Mouse (Mus musculus) liver, embryonic 13.5 days (tissue): ENCODE results near the gene Rwdd4a. TPM values are rescaled to one million over a fixed set of nuclear protein-coding genes. Genes with fewer than 3 reads are reported as not detected.

Experiments
- ATAC-seq: fragments of 200-750 bp; cut with Nextera tagmentation; 2 replicates; pipeline ENCODE4 v1.8.0; 2017; ENCODE audit warnings: low read depth, mild to moderate bottlenecking, moderate number of reproducible peaks, moderate library complexity
- DNase-seq: peaks from one replicate; pipeline ENCODE4 v3.0.0; 2022
- H3K27ac ChIP-seq: fragments of 300-500 bp; sonication (generic); 2 replicates; pipeline ENCODE4 v1.5.1; 2015; ENCODE audit warnings: moderate library complexity, mild to moderate bottlenecking, inconsistent platforms
- H3K27me3 ChIP-seq: fragments of 300-500 bp; sonication (generic); 2 replicates; pipeline ENCODE4 v1.6.1; 2015; ENCODE audit warnings: mild to moderate bottlenecking, inconsistent platforms
- H3K36me3 ChIP-seq: fragments of 300-500 bp; sonication (generic); 2 replicates; pipeline ENCODE4 v1.6.1; 2015; ENCODE audit warnings: mild to moderate bottlenecking, inconsistent platforms
- H3K4me1 ChIP-seq: fragments of 300-500 bp; sonication (generic); replicated peaks from 2 replicates; pipeline ENCODE4 v1.6.1; 2015; ENCODE audit warnings: inconsistent platforms
- H3K4me2 ChIP-seq: fragments of 300-500 bp; sonication (generic); 2 replicates; pipeline ENCODE4 v1.6.1; 2015; ENCODE audit warnings: inconsistent platforms, mild to moderate bottlenecking, moderate library complexity
- H3K4me3 ChIP-seq: fragments of 300-500 bp; sonication (generic); replicated peaks from 2 replicates; pipeline ENCODE4 v1.5.1; 2015; ENCODE audit warnings: mild to moderate bottlenecking, inconsistent platforms
- H3K9ac ChIP-seq: fragments of 300-500 bp; sonication (generic); 2 replicates; pipeline ENCODE4 v1.6.1; 2015; ENCODE audit warnings: mild to moderate bottlenecking, inconsistent platforms
- H3K9me3 ChIP-seq: fragments of 300-500 bp; sonication (generic); replicated peaks from 2 replicates; pipeline ENCODE4 v1.6.1; 2016; ENCODE audit warnings: inconsistent platforms
- WGBS: fragments of 180-500 bp; shearing (Covaris S2); methylation state at CpG from one replicate; pipeline ENCODE4 v1.1.7; 2015; ENCODE audit not compliant: insufficient replicate concordance; 5-methylcytosine and 5-hydroxymethylcytosine counted together
- polyA plus RNA-seq: library from polyadenylated mRNA; unstranded; fragments of >200 nt; fragmentation: Nextera tagmentation; extraction: Ambion mirVana; gene quantifications from 2 replicates; pipeline ENCODE4 v1.2.1, GENCODE M21; 2015

Gene Rwdd4a
- polyA plus RNA-seq, 1 experiment from 2014 or later, result 30.5 TPM

GRCm38 (mm10) chr8:47538323-47538722 lies 4.9 kb downstream of the Rwdd4a start:
- no peak overlapping the region for H3K4me2 ChIP-seq
- no peak overlapping the region for H3K4me3 ChIP-seq
- no peak overlapping the region for H3K9ac ChIP-seq
- H3K4me1 ChIP-seq, result peaks cover 15% of the 10 kb centered on the region
- no peak overlapping the region for H3K27ac ChIP-seq
- peaks cover 29% of the 10 kb centered on the region for H3K36me3 ChIP-seq
- no peaks in the 10 kb centered on the region for H3K27me3 ChIP-seq
- ATAC-seq, result no peak
- 77% methylated on average over 4 of the region's 4 CpGs for WGBS
- DNase-seq, result no peak
- H3K9me3 ChIP-seq, result no peaks in the 10 kb centered on the region

DNA sequence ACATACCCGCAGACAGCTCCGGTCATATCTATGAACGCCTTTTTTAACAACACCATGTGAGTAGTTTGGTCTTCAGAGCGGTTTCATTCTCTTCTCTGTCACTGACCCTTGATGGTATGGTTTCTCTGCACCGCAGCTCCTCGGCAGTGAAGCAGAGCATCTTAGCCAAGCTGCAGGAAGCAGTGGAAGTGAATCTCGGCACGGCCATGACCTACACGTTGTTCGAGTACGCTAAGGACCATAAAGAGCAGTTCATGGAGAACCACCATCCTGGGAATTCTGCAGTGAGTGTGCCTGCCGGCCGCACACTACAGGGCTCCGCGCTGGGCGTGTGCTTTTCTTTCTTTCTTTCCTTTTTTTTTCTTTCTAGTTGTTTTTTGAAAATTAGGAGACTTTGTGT lies 9.3 kb downstream of the Rwdd4a start:
- H3K4me1 ChIP-seq, result no peaks in the 10 kb centered on the region
- H3K27me3 ChIP-seq, result no peaks in the 10 kb centered on the region
- H3K9me3 ChIP-seq, result no peaks in the 10 kb centered on the region
- ATAC-seq (no peak), DNase-seq (no peak)
- no peak overlapping the region for H3K9ac ChIP-seq
- no peak overlapping the region for H3K4me3 ChIP-seq
- WGBS, result 87% methylated on average over 16 of the region's 16 CpGs
- H3K27ac ChIP-seq, result no peak overlapping the region
- no peak overlapping the region for H3K4me2 ChIP-seq
- H3K36me3 ChIP-seq, result peaks cover 62% of the 10 kb centered on the region

DNA sequence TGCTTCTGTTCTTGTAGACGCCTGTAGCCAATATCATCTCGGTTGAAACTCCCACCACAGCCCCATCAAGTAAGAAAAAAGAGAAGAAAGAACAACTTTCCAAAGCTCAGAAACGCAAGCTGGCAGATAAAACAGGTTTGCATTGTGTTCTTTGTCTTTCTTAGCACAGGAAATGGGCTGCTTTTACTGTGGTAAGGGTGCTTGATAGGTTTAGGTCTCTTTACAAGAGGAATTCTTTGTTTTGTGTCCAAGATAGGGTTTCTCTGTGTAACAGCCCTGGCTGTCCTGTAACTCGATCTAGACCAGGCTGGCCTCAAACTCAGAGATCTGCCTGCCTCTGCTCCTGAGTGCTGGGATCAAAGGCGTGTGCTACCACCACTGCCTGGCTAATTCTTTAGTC lies 10.6 kb downstream of the Rwdd4a start:
- DNase-seq, result no peak
- no peak overlapping the region for H3K4me3 ChIP-seq
- no peaks in the 10 kb centered on the region for H3K27me3 ChIP-seq
- H3K4me2 ChIP-seq, result no peak overlapping the region
- no peak for ATAC-seq
- H3K36me3 ChIP-seq, result peaks cover 65% of the 10 kb centered on the region
- no peaks in the 10 kb centered on the region for H3K9me3 ChIP-seq
- no peaks in the 10 kb centered on the region for H3K4me1 ChIP-seq
- no peak overlapping the region for H3K9ac ChIP-seq
- no peak overlapping the region for H3K27ac ChIP-seq
- WGBS, result 78% methylated on average over 5 of the region's 5 CpGs

DNA sequence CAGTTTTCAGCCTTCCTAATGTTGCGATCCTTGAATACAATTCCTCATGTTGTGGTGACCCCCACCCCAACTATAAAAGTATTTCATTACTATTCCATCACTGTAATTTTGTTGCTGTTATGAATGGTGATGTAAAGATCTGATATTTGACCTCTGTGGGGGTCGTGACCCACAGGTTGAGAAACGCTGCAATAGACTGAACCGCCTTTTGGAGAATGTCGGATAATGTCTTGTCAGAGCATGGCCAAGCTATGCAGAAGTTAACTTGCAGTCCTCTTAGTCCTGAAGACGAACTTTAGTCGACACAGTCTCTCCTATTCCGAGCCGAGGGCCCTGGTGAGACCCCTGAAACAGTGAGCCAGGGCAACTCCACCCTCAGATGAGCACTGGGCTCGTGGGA lies 13.6 kb downstream of the Rwdd4a start:
- no peak for DNase-seq
- no peak overlapping the region for H3K27ac ChIP-seq
- H3K9ac ChIP-seq, result no peak overlapping the region
- ATAC-seq, result no peak
- no peaks in the 10 kb centered on the region for H3K4me1 ChIP-seq
- H3K4me3 ChIP-seq, result no peak overlapping the region
- H3K9me3 ChIP-seq, result no peaks in the 10 kb centered on the region
- peaks cover 79% of the 10 kb centered on the region for H3K36me3 ChIP-seq
- 88% methylated on average over 10 of the region's 10 CpGs for WGBS
- no peak overlapping the region for H3K4me2 ChIP-seq
- H3K27me3 ChIP-seq, result no peaks in the 10 kb centered on the region

DNA sequence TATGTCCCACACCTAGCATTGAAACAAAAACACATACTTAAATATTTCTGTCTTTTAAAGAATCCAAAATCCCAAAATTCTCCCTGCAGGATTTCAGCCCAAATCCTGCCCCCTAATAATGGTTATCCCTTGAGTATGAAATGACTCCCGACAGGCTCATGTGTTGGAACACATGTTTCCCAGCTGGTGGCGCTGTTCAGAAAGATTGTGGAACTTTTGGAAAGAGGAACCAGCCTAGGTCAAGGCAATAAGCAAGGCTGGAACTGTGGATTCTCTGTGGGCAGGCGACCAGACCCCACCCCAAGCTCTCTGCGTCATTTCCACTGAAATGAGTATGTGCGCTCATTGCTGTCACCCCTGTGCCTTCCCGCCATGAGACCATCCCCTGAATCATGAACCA lies 20.1 kb downstream of the Rwdd4a start:
- DNase-seq, result no peak
- Histone ChIP-seq H3K9ac (no peak overlapping the region), H3K4me1 (no peaks in the 10 kb centered on the region; the same call in 1 of the 2 replicates)

GRCm38 (mm10) chr8:47556446-47556845 lies 23.0 kb downstream of the Rwdd4a start:
- H3K9ac ChIP-seq, result no peak overlapping the region
- no peak overlapping the region for H3K27ac ChIP-seq
- no peak overlapping the region for H3K4me2 ChIP-seq
- H3K9me3 ChIP-seq, result no peaks in the 10 kb centered on the region
- ATAC-seq (no peak), DNase-seq (no peak)
- 57% methylated on average over 7 of the region's 7 CpGs for WGBS
- no peaks in the 10 kb centered on the region; the same call in 1 of the 2 replicates for H3K4me1 ChIP-seq
- H3K36me3 ChIP-seq, result peaks cover 8% of the 10 kb centered on the region
- H3K27me3 ChIP-seq, result no peaks in the 10 kb centered on the region
- no peak overlapping the region for H3K4me3 ChIP-seq

More for the DNA sequence above, 20.1 kb downstream of the Rwdd4a start:
- no peaks in the 10 kb centered on the region for H3K27me3 ChIP-seq
- no peaks in the 10 kb centered on the region for H3K9me3 ChIP-seq
- 77% methylated on average over 6 of the region's 6 CpGs for WGBS
- no peak overlapping the region for H3K4me2 ChIP-seq
- H3K27ac ChIP-seq, result no peak overlapping the region
- H3K36me3 ChIP-seq, result peaks cover 33% of the 10 kb centered on the region
- ATAC-seq, result no peak
- H3K4me3 ChIP-seq, result no peak overlapping the region

GRCm38 (mm10) chr8:47558274-47558673 lies 24.8 kb downstream of the Rwdd4a start:
- H3K27me3 ChIP-seq, result no peaks in the 10 kb centered on the region
- H3K9me3 ChIP-seq, result no peaks in the 10 kb centered on the region
- no peaks in the 10 kb centered on the region; the same call in 1 of the 2 replicates for H3K4me1 ChIP-seq
- 60% methylated on average over 7 of the region's 7 CpGs for WGBS
- H3K4me3 ChIP-seq, result no peak overlapping the region
- no peak overlapping the region for H3K27ac ChIP-seq
- H3K9ac ChIP-seq, result no peak overlapping the region
- peaks cover 3% of the 10 kb centered on the region for H3K36me3 ChIP-seq
- DNase-seq (no peak), ATAC-seq (peak; percentile 36; the same call in 1 of the 2 replicates)
- no peak overlapping the region for H3K4me2 ChIP-seq

DNA sequence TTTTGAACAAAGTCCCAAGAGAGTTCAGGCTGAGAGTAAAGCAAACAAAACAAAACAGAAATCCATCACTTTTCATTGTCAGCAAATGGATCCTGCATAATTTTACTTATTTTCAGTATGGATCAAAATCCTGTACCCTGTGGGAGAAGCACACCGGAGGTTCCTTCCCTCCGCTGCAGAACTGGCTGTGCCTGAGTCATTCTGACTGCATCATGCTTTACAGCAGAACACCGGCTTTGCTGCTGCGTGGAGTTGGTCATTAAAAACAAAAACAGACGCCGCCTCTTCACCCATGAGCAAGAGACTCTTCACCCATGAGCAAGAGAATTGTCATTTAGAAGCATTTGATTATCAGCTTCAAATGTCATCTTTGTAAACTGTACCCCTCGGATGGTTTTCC lies 27.3 kb downstream of the Rwdd4a start:
- H3K4me3 ChIP-seq, result no peak overlapping the region
- no peaks in the 10 kb centered on the region for H3K9me3 ChIP-seq
- no peaks in the 10 kb centered on the region; the same call in 1 of the 2 replicates for H3K4me1 ChIP-seq
- H3K36me3 ChIP-seq, result no peaks in the 10 kb centered on the region
- WGBS, result 78% methylated on average over 7 of the region's 7 CpGs
- DNase-seq (no peak), ATAC-seq (no peak)
- no peak overlapping the region for H3K4me2 ChIP-seq
- no peak overlapping the region for H3K9ac ChIP-seq
- H3K27me3 ChIP-seq, result no peaks in the 10 kb centered on the region
- no peak overlapping the region for H3K27ac ChIP-seq

DNA sequence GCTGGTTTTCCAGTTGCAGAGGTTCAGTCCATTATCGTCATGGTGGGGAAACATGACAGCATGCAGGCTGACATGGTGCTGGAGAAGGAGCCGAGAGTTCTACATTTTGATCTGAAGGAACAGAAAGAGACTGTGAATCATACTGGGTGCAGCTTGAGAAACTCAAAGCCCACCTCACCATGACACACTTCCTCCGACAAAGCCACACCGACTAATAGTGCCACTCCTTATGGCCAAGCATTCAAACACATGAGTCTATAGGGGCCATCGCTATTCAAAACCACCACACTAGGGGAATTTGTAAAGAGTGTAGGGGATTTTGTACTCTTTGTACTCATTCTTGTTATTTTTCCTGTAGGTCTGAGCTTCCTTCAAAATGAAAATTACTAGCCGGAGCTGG lies 33.1 kb downstream of the Rwdd4a start:
- H3K9ac ChIP-seq, result no peak overlapping the region
- H3K4me3 ChIP-seq, result no peak overlapping the region
- H3K36me3 ChIP-seq, result no peaks in the 10 kb centered on the region
- 83% methylated on average over 6 of the region's 6 CpGs for WGBS
- no peaks in the 10 kb centered on the region for H3K9me3 ChIP-seq
- H3K27ac ChIP-seq, result no peak overlapping the region
- no peaks in the 10 kb centered on the region for H3K4me1 ChIP-seq
- ATAC-seq (no peak), DNase-seq (no peak)
- no peaks in the 10 kb centered on the region for H3K27me3 ChIP-seq
- no peak overlapping the region for H3K4me2 ChIP-seq

DNA sequence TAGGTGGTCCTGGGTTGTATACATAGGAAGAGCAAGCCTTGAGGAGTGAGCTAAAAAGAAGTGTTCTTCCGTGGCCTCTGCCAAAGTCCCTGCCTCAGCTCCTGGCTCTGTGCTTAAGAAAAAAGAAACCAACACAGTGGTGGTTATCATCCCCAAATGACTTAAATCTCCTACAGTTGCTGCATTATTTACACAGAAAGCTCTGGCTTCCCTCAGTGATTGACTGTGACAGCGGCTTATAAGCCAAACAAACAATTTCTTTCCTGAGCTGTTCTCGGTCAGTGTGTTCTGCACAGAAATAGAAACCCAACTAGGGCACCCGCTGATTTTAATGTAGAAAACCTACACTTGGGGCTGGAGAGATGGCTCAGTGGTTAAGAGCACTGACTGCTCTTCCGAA lies 34.6 kb downstream of the Rwdd4a start:
- no peak for ATAC-seq

DNA sequence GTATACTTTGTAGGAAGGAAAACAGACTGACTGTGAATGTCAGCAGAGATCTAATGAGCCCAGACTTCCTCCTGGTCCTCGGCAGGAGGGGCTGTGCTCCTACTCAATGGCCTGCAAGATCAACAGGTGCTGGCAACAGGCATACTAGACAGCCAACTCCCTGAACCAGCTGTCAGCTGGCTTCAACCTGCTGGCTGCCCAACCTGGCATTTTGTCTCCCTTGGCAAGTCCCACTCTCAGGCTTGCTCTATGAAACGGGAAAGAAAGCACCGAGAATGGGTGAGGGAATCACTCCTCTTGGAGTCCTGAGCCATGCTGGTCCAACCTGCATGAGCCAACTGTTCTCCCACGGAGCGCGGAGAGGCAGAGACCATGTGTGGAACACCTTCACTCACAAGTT lies 36.7 kb downstream of the Rwdd4a start:
- 67% methylated on average over 6 of the region's 6 CpGs for WGBS

More for the DNA sequence above, 34.6 kb downstream of the Rwdd4a start:
- H3K9ac ChIP-seq, result no peak overlapping the region
- no peaks in the 10 kb centered on the region for H3K4me1 ChIP-seq
- no peak overlapping the region for H3K4me2 ChIP-seq
- H3K9me3 ChIP-seq, result no peaks in the 10 kb centered on the region
- DNase-seq, result no peak
- H3K36me3 ChIP-seq, result no peaks in the 10 kb centered on the region
- no peak overlapping the region for H3K4me3 ChIP-seq
- WGBS, result 70% methylated on average over 5 of the region's 5 CpGs
- H3K27me3 ChIP-seq, result no peaks in the 10 kb centered on the region
- no peak overlapping the region for H3K27ac ChIP-seq

DNA sequence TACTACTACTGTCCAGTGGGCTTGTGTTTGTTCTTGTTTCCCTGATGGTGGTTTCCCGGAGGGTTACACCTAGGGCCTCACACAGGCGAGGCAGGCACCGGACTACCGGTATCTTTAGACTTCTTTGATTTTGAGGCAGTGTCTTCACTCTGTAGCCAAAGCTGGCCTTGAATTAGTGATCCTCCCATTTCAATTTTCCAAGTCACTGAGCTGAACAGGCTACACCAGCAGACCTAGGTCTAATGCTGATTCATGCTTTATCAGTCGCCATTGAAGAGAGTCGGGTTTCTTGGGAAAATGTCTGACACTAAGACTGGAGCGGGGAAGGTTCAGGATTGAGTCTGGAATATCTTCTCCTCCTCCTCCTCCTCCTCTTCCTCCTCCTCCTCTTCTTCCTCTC lies 40.0 kb downstream of the Rwdd4a start:
- ATAC-seq, result no peak
- Histone ChIP-seq H3K36me3 (no peaks in the 10 kb centered on the region), H3K4me1 (no peaks in the 10 kb centered on the region), H3K9ac (no peak overlapping the region), H3K9me3 (0 out of 2 replicates have a peak, but pooled peaks cover 2% of the 10 kb centered on the region), H3K27ac (no peak overlapping the region), H3K4me2 (no peak overlapping the region), H3K4me3 (no peak overlapping the region), H3K27me3 (no peaks in the 10 kb centered on the region)
- no peak for DNase-seq
- WGBS, result 78% methylated on average over 7 of the region's 7 CpGs

More for the DNA sequence above, 36.7 kb downstream of the Rwdd4a start:
- H3K4me3 ChIP-seq, result no peak overlapping the region
- H3K36me3 ChIP-seq, result no peaks in the 10 kb centered on the region
- no peak overlapping the region for H3K4me2 ChIP-seq
- H3K27me3 ChIP-seq, result no peaks in the 10 kb centered on the region
- H3K9ac ChIP-seq, result no peak overlapping the region
- H3K27ac ChIP-seq, result no peak overlapping the region
- no peak for DNase-seq
- H3K9me3 ChIP-seq, result no peaks in the 10 kb centered on the region
- H3K4me1 ChIP-seq, result no peaks in the 10 kb centered on the region
- ATAC-seq, result no peak
